Mouse (Mus musculus): ENCODE data around the gene Rcl1.

Gene Rcl1

DNA sequence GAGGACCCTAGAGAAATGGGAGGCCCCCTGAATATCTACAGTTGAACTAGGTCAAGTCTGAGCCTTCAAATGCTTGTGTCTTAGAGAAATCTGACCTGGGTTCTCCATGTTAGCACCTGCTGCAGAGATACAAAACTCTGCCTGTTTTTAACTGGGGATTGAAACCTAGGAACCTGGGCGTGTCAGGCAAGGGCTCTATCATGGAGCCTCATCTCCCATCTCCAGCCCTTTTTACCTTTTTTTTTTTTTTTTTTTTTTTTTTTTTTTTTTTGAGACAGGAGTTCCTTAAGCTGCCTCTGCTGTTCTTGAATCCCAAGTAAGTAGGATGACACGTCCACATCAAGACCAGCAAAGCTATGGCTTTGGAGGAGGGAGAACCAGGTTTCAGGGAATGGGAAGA, 50.3 kb downstream of the Rcl1 start:
- no peak for DNase-seq (ENCODE audit: low read depth)

DNA sequence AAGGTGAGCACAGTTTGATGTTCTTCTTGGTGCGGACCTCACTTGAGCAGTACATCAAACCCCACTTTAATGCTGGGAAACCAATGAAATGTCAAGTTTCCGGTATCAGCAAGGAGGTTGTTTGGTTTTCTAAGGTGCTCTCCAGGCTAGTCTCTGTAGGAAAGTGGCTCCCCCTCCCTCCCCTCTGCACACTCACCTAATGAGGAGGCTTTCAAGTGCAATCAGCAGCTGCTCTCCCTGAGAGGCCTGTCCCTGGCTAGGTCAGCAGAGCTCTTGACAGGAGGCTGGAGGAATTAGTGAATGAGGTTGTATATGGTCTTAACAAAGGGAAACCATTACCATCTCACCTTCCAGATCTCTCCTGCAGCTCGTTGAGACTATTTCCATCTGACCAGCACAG, 54.4 kb downstream of the Rcl1 start:
- DNase-seq (ENCODE audit: low read depth) = no peak

DNA sequence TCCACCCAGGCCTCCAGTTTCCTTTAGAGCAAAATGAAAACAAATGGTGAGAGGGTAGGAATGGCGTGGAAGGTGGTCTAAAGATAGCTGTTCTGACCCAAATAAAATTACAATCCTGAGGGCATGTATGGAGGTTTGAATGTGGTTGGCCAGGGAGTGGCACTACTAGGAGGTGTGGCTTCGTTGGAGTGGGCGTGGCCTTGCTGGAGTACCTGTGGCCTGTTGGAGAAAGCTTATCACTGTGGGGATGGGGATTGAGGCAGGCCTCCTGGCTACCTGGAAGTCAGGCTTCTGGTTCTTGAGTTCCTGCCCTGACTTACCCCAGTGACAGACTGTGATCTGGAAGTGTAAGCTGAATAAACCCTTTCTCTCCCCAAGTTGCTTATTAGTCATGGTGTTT, 55.2 kb downstream of the Rcl1 start:
- no peak for DNase-seq (ENCODE audit: low read depth)

DNA sequence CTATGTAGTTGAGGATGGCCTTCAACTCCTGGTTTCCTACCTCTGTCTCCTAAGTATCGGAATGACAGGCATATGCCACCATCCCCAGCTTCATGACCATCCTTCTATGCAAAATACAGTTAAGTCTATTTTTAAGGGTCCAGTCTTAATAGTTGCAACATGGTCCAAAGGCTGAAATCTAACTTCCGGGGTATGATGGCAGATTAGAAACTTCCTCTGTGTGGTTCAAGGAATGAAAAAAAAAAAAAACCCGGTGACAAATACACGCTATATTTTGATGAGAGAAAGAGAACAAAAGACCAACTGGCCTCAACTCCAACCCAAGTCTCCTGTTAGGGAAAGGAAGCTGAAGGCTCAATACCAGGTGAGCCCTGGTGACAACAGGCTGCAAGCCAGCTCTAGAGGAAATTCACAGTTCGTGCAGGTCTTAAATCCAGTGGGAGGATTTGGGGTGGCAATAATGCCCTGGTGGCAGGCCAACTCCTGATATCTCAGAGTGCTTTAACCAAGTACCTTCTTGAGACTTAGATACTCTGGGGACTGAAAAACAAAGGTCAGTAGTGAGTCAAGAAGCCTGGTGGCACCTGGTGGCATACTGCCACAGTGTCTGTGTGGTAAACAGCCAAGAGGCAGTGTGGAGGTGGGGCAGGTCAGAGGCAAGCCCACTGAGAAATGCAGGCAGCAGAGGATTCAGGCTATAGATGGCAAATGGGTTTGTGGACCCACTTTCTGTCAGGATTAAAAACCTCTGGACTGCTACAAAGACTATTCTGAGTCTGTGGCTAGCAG, 56.7 kb downstream of the Rcl1 start:
- DNase-seq (ENCODE audit: low read depth) = no peak

DNA sequence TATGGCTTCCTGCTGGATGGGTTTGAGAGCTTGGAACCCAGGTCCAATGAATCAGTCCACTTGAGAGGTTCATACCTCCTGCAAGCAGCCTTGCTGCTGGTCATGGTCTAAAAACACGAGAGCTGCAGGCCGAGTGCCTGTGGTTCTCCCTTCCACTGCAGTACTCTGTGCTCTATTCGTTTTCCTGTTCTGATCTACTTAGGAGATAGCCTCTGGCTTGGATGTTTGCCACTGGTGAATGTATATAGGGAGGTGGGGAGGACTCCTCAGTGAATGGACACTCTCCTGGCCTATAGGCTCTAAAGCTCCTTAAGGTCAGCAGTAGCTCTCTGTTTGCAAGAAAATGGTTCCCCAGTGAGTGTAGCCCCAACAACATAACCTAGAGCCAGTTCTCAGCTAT, 57.3 kb downstream of the Rcl1 start:
- no peak for DNase-seq (ENCODE audit: low read depth)

DNA sequence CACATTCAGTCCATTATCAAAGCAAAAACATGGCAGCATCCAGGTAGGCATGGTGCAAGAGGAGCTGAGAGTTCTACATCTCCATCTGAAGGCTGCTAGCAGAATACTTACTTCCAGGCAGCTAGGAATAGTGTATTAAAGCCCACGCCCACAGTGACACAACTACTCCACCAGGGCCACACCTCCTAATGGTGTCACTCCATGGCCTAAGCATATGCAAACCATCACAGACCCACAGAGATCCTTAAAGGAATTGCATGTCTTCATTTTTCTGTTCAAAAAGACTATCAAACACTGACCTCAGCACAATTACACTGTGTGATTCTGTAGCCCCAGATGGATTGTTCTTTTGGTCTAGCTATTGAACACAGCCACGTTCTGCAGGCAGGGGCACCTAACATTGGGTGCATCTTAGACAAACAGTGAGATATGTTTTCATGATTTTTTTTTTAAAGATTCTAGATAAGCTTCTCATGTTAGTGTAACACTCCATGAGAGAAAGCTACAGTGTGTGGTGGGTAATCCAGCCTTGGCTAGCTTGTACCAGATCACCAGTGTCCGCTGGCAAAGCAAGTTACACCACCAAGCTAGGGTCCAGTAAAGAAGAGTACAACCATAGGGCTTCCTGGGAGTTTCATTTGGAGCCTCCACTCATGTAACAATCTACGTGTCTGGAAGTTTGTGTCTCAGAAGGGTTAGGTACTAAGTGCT, 62.8 kb downstream of the Rcl1 start:
- no peak for DNase-seq (ENCODE audit: low read depth)

DNA sequence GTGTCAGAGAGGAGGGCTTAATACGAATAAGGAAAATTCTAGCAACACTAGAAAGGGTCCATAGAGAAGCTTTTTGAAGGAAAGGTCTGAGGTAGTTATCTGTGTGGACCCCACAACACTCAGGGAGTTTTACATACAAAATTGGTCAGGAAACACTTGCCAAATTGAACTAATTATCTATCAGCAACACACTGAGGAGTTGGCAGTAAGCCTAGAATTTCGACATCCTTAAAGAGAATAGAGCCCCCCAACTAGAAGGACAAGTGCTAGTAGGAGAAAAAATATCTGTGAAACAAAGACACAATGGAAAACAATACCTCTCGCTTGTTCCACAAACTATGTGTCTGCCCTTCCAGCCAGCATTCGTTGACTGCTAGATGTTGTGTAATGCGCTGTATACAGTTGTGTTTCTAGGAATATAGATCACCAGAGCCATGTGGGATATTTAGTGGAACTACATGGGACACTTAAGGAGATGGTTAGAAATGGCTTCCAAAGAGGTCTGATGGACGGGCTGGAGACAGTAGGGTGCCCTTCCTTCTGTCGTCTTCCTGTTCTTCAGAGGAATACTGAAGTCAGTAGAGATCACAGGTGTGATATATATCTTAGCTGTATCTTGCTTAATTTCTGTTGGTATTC, 63.5 kb downstream of the Rcl1 start:
- no peak for DNase-seq (ENCODE audit: low read depth)

DNA sequence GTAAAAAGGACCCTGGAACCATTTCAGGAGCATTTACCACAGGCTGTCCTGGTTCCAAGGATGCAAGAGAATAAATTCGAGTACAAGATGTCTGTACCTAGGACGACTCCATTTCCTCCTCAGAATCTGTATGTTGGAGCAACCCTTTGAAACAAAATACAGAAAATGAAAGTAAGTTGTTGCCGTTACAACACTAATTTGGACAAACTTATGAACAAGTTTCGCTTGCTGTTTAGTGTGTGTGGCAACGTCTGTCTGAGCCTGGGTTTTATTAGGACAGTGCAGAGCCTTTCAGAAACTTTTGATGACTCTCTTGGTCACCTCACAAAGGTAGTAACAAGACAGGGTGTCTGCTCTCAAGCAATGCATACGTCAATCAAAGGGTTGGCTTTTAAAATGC, 66.8 kb downstream of the Rcl1 start:
- no peak for DNase-seq (ENCODE audit: low read depth)

DNA sequence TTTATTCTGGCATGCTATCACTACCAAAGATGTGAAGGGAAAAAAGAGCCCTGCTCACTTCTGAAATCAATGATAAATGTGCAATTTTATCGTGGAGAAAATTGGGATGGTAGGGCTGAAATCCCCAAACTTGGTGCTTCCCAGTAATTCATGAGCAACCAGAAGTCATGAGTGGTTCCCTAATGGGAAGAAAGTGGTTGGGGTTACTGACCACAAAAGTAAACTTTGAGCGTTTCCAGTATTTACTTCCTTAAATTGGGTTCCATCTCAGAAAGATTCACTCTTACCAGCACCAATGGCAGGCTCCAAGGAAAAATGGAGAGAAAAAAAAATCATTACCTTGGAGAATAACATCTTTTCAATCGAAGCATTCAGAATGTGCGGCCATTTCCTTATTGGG, 79.2 kb downstream of the Rcl1 start:
- DNase-seq (ENCODE audit: low read depth) = no peak

DNA sequence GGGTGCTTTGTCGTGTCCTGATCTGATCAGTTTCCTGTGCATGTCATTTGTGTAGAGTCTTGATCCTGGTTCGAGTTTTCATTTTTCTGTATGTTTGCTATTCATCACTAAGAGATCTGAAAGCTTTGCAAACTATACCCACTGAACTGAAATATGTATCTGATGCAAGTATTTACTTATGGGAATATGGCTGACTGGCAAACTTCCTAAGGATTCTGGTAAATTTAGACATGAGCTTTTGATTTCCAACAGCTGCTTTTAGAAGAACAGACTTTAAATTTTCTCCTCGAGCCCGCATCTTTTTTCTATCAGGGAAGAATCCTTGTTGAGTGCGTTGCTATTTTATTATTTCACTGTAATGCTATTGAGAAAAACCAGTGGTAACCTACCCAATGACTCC, 81.0 kb downstream of the Rcl1 start:
- no peak for DNase-seq (ENCODE audit: low read depth)

DNA sequence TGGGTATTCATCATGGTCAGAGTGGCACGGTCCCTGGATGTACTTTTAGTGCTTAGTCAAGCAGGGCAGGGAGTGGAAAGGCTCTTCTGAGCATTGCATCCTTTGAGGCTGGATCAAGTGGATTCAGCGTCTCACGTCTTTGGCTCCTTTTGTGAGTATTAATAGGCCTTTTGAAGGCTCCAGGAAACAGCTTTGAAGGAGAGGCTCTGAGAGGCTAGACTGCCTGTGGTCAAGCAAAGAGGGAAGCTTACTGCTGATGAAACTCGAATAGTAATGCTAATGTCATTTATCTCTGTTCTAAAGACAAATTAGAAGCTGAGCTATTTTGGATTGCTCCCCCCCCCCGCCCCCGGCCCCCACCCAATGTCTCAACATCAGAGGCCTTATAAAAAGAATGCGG, 83.9 kb downstream of the Rcl1 start:
- no peak for DNase-seq (ENCODE audit: low read depth)

DNA sequence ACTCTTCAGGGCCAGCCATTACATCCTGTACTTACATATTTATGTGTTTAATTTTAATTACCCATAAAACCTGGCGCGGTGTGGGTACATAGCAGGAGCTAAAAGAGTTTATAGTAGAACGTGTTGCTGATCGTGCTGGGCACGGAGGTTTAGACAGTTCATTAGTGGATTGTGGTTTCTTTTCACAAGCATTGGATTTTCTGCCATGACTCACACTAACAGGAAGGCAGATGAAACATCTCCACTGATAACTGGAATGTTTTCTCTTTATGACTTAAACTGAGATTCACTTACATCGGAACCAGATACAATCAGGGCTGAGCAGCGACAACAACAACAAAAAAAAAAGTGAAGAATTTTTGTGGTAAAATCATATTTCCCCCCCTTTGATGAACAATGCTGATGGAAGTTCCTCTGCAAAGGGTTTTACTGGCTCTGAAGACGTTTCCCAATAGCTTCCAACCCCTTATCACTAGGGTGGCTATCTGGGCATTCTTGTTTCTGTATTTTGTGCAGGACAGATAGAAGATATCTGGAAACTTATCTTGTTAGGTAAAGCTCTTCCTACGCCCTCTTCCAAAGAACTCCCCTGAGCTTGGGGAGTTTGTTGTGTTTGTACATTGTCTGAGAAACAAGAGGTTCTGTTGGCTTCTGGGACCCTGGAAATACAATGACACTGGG, 84.5 kb downstream of the Rcl1 start:
- DNase-seq (ENCODE audit: low read depth) = peak; percentile 48

DNA sequence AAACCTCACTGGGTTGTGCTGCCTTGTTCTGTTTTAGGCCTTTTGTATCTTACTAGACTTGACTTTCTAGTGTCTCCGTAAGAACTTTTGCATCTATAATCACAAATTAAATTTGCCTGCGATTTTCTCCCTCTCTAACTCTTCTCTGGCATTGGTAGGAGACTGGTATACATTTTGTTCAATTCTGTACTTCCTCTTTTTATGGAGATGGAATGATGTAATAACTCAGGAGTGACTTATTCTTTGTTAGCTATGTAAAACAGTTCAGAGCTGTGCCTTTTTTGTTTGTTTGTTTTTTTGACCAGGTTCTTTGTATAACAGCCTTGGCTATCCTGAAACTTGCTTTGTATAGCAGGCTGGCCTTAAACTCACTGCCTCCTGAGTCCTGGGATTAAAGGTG, 87.7 kb downstream of the Rcl1 start:
- no peak for DNase-seq (ENCODE audit: low read depth)
